Mouse (Mus musculus) bone marrow macrophage, adult 2 months (primary cell): ENCODE data around the gene Azin2.

Experiments
- CTCF ChIP-seq: IDR thresholded peaks from 2 replicates; pipeline ENCODE4 v1.5.1; 2012; ENCODE audit warnings: low read depth, mild to moderate bottlenecking, low read length, moderate library complexity
- POLR2A ChIP-seq: IDR thresholded peaks from 2 replicates; pipeline ENCODE4 v1.6.1; 2012; ENCODE audit warnings: mild to moderate bottlenecking, low read depth, low read length, borderline replicate concordance

- TF ChIP-seq POLR2A (no peak), CTCF (no peak)
Measured at GRCm38 (mm10) chr4:128953851-128954250, 8.4 kb downstream of the Azin2 start.
